Mouse (Mus musculus): ENCODE results near the gene Pecr. TPM values are rescaled to one million over a fixed set of nuclear protein-coding genes. Genes with fewer than 3 reads are reported as not detected.
"Not testable (repeated sequence)": the region's sequence is repeated elsewhere in the genome, so short reads cannot be mapped to it uniquely, and the experiment has no call there.

Gene Pecr
- total RNA-seq, 2 experiments from 2014 or later = 4.8 to 5.6 TPM

DNA sequence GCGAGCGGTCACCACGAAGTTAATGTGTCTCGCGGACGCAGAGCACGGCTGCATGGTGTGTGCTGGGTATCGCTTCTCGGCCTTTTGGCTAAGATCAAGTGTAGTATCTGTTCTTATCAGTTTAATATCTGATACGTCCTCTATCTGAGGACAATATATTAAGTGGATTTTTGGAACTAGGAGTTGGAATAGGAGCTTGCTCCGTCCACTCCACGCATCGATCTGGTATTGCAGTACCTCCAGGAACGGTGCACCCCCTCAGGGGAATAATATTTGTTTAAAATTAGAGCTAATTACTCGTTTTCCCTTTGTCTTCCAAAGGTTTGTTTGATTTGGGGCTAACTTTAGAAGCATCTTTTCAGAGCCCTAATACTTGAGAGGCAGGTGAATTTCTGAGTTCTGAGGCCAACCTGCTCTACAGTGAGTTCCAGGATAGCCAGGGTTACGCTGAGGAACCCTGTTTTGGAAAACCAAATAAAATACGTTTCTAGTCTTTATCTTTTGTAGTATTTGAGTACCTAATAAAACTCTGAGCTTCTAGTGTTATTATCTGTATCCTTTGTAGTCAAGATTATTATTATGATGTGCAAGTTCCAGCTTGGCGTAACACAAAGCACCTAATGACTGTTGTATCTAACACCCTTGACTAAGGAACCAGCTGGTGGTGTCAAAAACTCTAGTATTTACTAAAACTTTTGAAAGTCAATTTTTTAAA lies 57.8 kb downstream of the Pecr start:
- no peak for TF ChIP-seq CTCF (IDR thresholded peaks at IDR 0.05)

DNA sequence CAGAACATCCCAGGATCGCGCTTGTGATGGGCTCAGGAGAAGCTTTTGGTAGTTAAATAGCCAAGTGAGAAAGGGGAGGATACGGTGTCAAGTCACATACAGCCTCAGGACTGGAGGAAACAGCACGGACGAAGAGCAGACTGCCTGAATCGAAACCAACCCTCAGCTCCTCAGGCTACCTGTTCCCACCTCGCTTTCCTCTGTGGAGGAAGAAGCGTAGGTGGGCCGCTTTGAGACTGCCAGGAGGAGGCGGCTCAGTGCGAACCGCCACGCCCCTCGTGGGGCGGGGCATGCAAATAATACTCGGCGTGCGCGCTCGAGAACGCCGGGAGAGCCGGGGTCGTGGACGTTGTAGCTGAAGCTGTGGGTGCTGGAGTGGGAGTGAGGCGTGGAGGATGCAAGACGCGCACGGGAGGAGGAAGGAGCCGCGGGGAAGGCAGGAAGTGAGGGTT lies 58.4 kb downstream of the Pecr start:
- H3K27ac ChIP-seq = peak overlapping the region; percentile 22; the same call in 1 of the 2 replicates
- intact Hi-C loops (cut with DNase I) = not testable (repeated sequence)

More for the DNA sequence above, 57.8 kb downstream of the Pecr start:
- DNase-seq (ENCODE audit: extremely low spot score in 1 of 2, low spot score in 2 of 2) = no peak
- intact Hi-C loops (cut with DNase I) = no loop called here
- Histone ChIP-seq H3K4me3 (0 out of 2 replicates have a peak overlapping the region, but pooled peaks have one; percentile 13), H3K27ac (no peak overlapping the region)

DNA sequence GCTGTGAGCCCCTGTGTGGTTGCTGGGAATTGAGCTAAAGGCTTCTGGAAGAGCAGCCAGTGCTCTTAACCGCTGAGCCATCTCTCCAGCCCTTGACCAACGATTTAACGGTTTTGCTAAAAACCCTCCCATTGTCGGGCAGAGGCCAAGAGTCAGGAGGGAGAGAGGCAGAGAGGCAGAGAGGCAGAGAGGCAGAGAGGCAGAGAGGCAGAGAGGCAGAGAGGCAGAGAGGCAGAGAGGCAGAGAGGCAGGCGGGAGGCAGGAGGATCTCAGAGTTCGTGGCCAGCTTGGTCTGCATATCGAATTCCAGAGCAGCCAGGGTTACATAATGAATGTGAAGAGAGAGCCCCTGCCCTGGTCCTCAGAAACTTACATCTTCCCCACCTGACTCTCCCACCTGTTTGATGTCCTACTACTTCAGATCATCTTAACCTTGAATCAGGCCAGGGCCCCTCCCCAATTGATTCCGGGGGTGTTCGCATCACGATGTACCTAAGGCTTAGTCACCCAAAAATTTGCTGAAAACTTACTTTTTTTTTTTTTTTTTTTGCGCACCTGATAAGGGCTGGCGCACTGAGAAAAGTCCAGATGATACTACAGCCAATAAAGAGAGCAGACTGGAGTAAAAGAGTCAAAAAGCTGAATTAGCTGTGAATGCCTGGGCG lies 58.9 kb downstream of the Pecr start:
- TF ChIP-seq CTCF (IDR thresholded peaks at IDR 0.05) = no peak
- DNase-seq (ENCODE audit: extremely low spot score in 1 of 2, low spot score in 2 of 2) = no peak
- Histone ChIP-seq H3K4me3 (peak overlapping the region; percentile 53), H3K27ac (peak overlapping the region; percentile 22; the same call in 1 of the 2 replicates)
- intact Hi-C loops (cut with DNase I) = no loop called here

More for the DNA sequence above, 58.4 kb downstream of the Pecr start:
- peak; percentile 76 to 82 for DNase-seq (ENCODE audit: extremely low spot score in 1 of 2, low spot score in 2 of 2)
- peak overlapping the region; percentile 53 for H3K4me3 ChIP-seq

DNA sequence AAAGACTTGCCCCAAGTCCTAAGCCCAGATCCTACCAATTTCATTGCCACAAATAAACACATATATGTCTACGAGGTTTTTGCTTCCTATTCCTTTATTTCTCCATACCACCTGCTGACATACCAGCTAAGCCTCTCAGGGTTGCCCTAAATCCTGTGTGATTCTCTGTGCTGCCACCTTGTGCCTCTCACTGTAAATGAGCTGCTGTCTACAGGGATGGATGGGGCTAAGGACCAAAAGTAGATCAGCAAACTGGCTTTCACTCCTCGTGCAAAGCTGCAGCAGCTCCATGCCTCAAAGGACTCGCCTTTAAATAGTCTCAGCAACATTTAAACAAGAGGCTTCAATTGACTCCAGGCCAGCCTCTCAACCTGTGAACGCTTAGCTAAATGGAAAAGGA lies 64.1 kb downstream of the Pecr start:
- intact Hi-C loops (cut with DNase I) = no loop called here
- peak; percentile 51 for TF ChIP-seq CTCF (IDR thresholded peaks at IDR 0.05)
- H3K4me3 ChIP-seq = no peak overlapping the region
- H3K27ac ChIP-seq = no peak overlapping the region
- peak; percentile 24 to 38 for DNase-seq (ENCODE audit: extremely low spot score in 1 of 2, low spot score in 2 of 2)

DNA sequence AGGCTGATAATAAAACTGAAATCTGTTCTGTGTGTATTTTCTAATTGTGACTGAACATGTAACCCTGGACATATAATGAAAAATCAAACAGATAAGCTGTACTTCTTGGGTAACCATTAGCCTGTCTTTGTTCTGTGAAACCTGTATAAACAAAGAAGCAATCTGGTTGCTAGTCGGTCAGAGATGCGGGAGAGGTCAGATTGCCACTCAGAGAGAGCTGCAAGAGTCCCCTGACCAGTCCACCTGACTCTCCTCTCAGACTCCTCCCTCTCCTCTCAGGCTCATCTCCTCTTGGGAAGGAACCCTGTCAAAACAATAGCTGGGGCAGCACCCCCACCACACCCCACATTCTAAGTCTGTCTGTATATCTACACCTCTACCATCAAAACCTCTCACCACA lies 65.0 kb downstream of the Pecr start:
- no peak for TF ChIP-seq CTCF (IDR thresholded peaks at IDR 0.05)
- intact Hi-C loops (cut with DNase I) = no loop called here
- H3K27ac ChIP-seq = no peak overlapping the region
- no peak overlapping the region for H3K4me3 ChIP-seq
- DNase-seq (ENCODE audit: extremely low spot score in 1 of 2, low spot score in 2 of 2) = no peak

DNA sequence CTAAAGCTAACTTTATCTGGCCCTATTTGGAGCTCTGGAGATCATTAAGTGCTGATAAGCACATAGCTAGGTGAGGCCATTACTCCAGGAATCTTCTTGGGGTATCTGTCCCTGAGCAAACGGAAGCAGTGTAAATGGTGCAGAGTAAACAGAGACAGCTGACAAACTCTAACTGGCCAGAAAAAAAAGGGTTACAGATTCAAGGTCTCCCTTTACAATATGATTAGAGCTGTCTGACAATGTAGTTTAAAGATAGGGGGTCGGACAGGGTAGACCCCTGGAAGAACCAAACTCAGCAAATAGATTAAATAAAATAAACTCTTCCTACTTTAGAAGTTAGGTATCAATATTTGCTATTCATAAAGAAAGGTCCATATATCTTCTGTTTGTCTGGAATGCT lies 65.5 kb downstream of the Pecr start:
- TF ChIP-seq CTCF (IDR thresholded peaks at IDR 0.05) = no peak
- Histone ChIP-seq H3K4me3 (no peak overlapping the region), H3K27ac (no peak overlapping the region)
- intact Hi-C loops (cut with DNase I) = no loop called here
- no peak for DNase-seq (ENCODE audit: extremely low spot score in 1 of 2, low spot score in 2 of 2)

DNA sequence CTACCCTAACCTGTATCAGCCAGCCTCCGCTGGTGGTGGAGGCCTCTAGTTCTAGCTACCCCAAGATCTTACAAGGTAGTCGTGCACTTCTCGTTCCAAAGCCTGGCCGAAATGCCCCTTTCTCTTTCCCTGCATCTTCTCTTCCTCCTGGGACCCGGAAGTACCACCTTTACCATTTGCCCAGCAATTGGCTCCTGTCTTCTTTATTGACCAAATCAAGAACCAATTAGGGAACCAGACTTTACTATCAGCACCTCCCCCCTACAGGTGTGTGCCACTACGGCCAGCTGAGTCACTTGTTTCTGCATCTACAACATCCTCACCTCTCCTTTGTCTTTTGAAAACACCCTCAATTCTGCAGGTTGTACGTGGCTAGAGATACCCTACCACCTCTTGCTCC lies 67.4 kb downstream of the Pecr start:
- DNase-seq (ENCODE audit: extremely low spot score in 1 of 2, low spot score in 2 of 2) = no peak
- H3K27ac ChIP-seq = no peak overlapping the region
- intact Hi-C loops (cut with DNase I) = no loop called here
- no peak overlapping the region for H3K4me3 ChIP-seq
- TF ChIP-seq CTCF (IDR thresholded peaks at IDR 0.05) = no peak

DNA sequence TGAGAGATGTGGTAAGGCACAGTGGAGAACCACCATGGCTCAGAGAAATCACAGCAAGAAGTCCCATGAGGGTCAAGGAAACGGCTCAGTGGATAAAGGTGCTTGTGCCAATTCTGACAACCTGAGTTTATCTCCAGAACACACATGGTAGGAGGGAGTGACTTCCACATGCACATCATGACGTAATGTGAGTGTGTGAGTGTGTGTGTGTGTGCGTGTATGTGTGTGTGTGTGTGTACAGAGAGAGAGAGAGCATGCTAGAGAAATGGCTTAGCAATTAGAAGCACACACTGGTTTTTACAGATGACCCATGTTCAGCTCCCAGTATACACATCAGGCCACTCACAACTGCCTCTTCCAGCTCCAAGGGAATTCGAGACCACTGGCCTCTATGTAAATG lies 68.9 kb downstream of the Pecr start:
- intact Hi-C loops (cut with DNase I) = no loop called here
- Histone ChIP-seq H3K27ac (no peak overlapping the region), H3K4me3 (no peak overlapping the region)
- TF ChIP-seq CTCF (IDR thresholded peaks at IDR 0.05) = no peak
- DNase-seq (ENCODE audit: extremely low spot score in 1 of 2, low spot score in 2 of 2) = no peak

DNA sequence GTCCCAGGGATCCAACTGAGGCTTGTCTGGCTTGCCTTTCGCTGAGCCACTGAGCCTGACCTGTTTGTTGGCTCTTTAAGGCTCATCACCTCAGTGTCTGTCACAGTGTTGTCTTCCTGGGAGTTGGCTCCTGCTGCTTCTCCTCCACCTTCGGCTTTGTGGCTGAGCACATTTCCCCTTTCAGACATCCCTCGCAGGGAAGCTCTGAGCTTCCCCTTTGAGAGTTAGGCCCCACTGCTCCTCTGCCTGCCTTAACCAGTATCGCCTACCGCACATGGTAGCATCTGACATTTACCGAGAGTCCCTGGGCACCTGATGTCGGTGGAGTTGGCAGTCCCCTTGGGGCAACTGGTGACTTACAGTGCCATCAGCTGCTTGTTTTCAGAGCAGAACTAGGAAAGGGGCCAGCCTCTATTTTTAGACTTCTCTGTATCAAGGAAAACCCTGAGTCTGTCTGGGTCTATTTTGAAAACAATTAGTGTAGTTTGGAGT lies 69.6 kb downstream of the Pecr start:
- no peak overlapping the region for H3K4me3 ChIP-seq
- intact Hi-C loops (cut with DNase I) = no loop called here
- DNase-seq (ENCODE audit: extremely low spot score in 1 of 2, low spot score in 2 of 2) = no peak
- no peak for TF ChIP-seq CTCF (IDR thresholded peaks at IDR 0.05)
- no peak overlapping the region for H3K27ac ChIP-seq

DNA sequence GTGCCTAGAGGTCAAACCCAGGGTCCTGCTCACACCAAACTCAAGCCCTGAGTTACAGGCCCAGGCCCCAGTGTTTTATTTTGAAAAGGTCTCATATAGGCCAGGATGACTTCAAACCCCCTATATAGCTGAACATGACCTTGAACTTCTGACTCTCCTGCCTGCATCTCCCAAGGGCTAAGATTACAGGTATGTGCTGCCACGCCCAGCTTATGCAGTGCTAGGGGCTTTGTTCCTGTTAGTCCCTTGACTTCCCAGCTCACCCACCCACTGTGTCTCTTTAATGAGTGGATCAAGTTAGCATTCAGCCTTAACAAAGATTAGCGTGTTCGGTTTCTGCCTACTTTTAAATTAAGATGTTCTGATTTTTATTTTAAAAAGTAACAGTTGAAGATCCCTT lies 70.2 kb downstream of the Pecr start:
- DNase-seq (ENCODE audit: extremely low spot score in 1 of 2, low spot score in 2 of 2) = no peak
- no peak for TF ChIP-seq CTCF (IDR thresholded peaks at IDR 0.05)
- Histone ChIP-seq H3K4me3 (no peak overlapping the region), H3K27ac (no peak overlapping the region)
- intact Hi-C loops (cut with DNase I) = no loop called here

DNA sequence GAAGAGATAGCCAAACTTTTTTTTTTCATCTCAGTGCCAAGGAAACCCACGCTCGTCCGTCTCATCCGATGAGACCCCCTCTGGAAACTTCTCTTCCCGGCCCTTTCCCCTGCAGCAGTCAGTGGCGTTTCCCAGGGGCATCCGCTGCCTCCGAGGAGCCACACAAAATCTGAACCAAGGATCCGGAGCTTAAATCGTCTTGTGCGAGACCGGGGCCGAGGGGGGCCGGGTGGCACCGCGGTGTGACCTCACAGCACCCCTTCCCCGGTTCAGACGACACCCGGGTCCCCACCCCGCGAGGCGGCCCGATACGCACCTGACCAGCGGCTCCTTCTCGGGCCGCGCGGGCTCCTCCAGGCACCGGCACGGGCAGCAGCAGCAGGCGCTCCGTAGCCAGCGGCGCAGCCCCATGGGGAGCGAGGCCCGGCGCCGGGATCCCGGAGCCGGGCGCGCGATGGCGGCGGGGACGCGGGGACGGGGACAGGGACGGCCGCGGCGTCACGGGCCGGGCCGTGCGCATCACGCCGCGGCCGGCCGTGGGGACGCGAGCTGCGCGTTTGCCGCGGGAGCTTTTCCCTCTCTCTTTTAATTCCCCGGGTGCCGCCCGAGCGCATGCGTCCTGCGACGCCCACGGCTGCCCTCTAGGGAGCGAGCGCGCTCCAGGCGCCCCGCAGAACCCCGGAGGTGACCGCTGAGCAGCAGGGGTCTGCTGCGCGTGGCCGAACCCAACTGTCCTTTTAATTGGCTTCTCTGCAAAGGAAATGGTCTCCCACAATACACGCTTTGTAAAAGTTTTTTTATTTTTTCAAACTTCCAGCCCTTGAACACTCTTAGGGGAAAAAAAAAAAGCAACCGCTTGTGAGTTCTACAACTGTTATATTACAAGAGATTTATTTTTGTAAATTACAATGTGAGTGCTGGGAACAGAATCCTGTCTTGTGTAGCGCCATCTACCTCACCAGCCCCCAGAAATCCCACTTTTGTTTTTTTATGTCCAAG lies 72.1 kb downstream of the Pecr start, which contains the start of gene Mreg:
Gene Mreg (minus strand): TSS at position 607 of the 999 bp plus-strand sequence.
- Histone ChIP-seq H3K27ac (no peak within 1 kb of the TSS), H3K4me3 (peak within 1 kb of the TSS; percentile 66)
- peak; percentile 34 for TF ChIP-seq CTCF (IDR thresholded peaks at IDR 0.05)
- intact Hi-C loops (cut with DNase I) = no loop called here
- peak; percentile 63 to 67 for DNase-seq (ENCODE audit: extremely low spot score in 1 of 2, low spot score in 2 of 2)

Data from left cerebral cortex, adult 2 months (tissue).